In genomic region chr7:80740954-80741353, GRCm38 (mm10) we compare ENCODE assay signal across 8 mouse cellular contexts. TPM values are rescaled to one million over a fixed set of nuclear protein-coding genes. Genes with fewer than 3 reads are reported as not detected.
A peak's percentile ranks its signal among the peaks of the same experiment; 100 is the strongest.
DNase-seq lines count a peak whose midpoint lies in the region; ATAC-seq lines count a peak whose summit lies in the region.

No protein-coding gene starts in this region.

- H3K27me3 ChIP-seq in embryonic facial prominence, embryonic 11.5 days (ENCODE audit: control insufficient read depth, insufficient read depth, low read length), result no peaks in the 10 kb centered on the region

- no peak overlapping the region for H3K9ac ChIP-seq in embryonic facial prominence, embryonic 11.5 days (replicated peaks; ENCODE audit: low read length)

- intact Hi-C loops in heart, postnatal 36 days (cut with DNase I), result loop anchor here (1.0 to 5.0 kb wide), 3 partner anchors 62 to 416 kb away; no protein-coding TSS in a partner anchor

- no peak overlapping the region for H3K4me2 ChIP-seq in embryonic facial prominence, embryonic 11.5 days (ENCODE audit: low read depth, low read length)

- H3K36me3 ChIP-seq in embryonic facial prominence, embryonic 11.5 days (replicated peaks; ENCODE audit: control insufficient read depth, insufficient read depth, low read depth, low read length), result 0 out of 2 replicates have a peak, but pooled peaks cover 2% of the 10 kb centered on the region

- H3K4me3 ChIP-seq in embryonic facial prominence, embryonic 11.5 days (ENCODE audit: low read depth, low read length), result no peak overlapping the region

- 32% methylated on average over 7 of the region's 7 CpGs for WGBS in embryonic facial prominence, embryonic 11.5 days

- H3K4me1 ChIP-seq in embryonic facial prominence, embryonic 11.5 days (ENCODE audit: control insufficient read depth, insufficient read depth, low read length), result no peaks in the 10 kb centered on the region; the same call in 1 of the 2 replicates

- no peaks in the 10 kb centered on the region for H3K9me3 ChIP-seq in embryonic facial prominence, embryonic 11.5 days (replicated peaks; ENCODE audit: control insufficient read depth, low read length)

- ATAC-seq in CD4-positive, CD25-positive, alpha-beta regulatory T cell, adult 4 months, result no peak
- ATAC-seq in embryonic facial prominence, embryonic 11.5 days (replicated peaks; ENCODE audit: insufficient number of reproducible peaks, low FRiP score, low TSS enrichment, low read depth), result no peak
- peak; percentile 93 for ATAC-seq in megakaryocyte progenitor cell, adult 5-6 weeks (replicated peaks; ENCODE audit: poor library complexity)

- peak; percentile 73 for DNase-seq in CD4-positive, CD25-positive, alpha-beta regulatory T cell, adult 2 months (ENCODE audit: low read depth, low spot score)
- DNase-seq in adrenal gland, adult 8-10 months, result peak; percentile 70
- peak; percentile 73 for DNase-seq in embryonic facial prominence, embryonic 11.5 days (ENCODE audit: low spot score)
- peak; percentile 77 to 80 for DNase-seq in heart, postnatal 36 days
- peak; percentile 74 to 81 for DNase-seq in layer of hippocampus, postnatal 10 days (ENCODE audit: low spot score in 2 of 2)
- peak; percentile 64 to 65 for DNase-seq in spleen, postnatal 36 days (ENCODE audit: low spot score in 2 of 2)

- no peak overlapping the region for H3K27ac ChIP-seq in embryonic facial prominence, embryonic 11.5 days (replicated peaks; ENCODE audit: low read depth, low read length)

RNA-seq across cellular contexts. Expression of gene Crtc3, which starts 52.3 kb away (rescaled TPM):
- polyA plus RNA-seq in CD4-positive, CD25-positive, alpha-beta regulatory T cell, adult 4 months (2017; shearing (Covaris generic)), result 10 to 100 TPM; 17.1 to 21.3 TPM
- 10 to 100 TPM; 27.2 to 44.9 (median 35.5) TPM for total RNA-seq in adrenal gland, adult 8-10 months (2022)
- 8.4 and 9.7 TPM in 2 replicates for polyA plus RNA-seq in embryonic facial prominence, embryonic 11.5 days (2014; fragmentation: Nextera tagmentation; extraction: Ambion mirVana)
- 10 to 100 TPM; 12.6 to 14.0 TPM for total RNA-seq in heart, postnatal 36 days (2021)
- 10 to 100 TPM; 21.4 to 25.9 TPM for total RNA-seq in layer of hippocampus, postnatal 10 days (2021)
- 18.3 and 26.9 TPM in 2 replicates for total RNA-seq in megakaryocyte progenitor cell, adult 5-6 weeks (2015)
- total RNA-seq in megakaryocyte progenitor cell, adult 5-6 weeks (2017), result 5.6 and 16.3 TPM in 2 replicates
